ENCODE assay signal across 8 mouse cellular contexts in genomic region chr9:14379769-14380385, GRCm38 (mm10). TPM values are rescaled to one million over a fixed set of nuclear protein-coding genes. Genes with fewer than 3 reads are reported as not detected.
DNase-seq lines count a peak whose midpoint lies in the region; ATAC-seq and TF ChIP-seq lines count a peak whose summit lies in the region.

No protein-coding gene starts in this region.

- H3K4me3 ChIP-seq in heart, embryonic 12.5 days = peak overlapping the region; percentile 62
- H3K4me3 ChIP-seq in ES-E14 (ENCODE audit: insufficient read depth in 1 of 2, low read depth in 1 of 2, low read length in 2 of 2, poor library complexity in 1 of 2, severe bottlenecking in 1 of 2) = peak overlapping the region; percentile 73 to 78
- H3K4me3 ChIP-seq in forebrain, embryonic 16.5 days (replicated peaks; ENCODE audit: low read length) = peak overlapping the region; percentile 77
- H3K4me3 ChIP-seq in liver, embryonic 15.5 days (replicated peaks) = peak overlapping the region; percentile 80

- no peak overlapping the region for H3K27ac ChIP-seq in heart, embryonic 12.5 days (ENCODE audit: poor library complexity, severe bottlenecking)
- H3K27ac ChIP-seq in ES-E14 (ENCODE audit: insufficient read depth, low read depth, low read length, poor library complexity, severe bottlenecking) = no peak overlapping the region
- no peak overlapping the region for H3K27ac ChIP-seq in forebrain, embryonic 16.5 days (ENCODE audit: low read length)
- H3K27ac ChIP-seq in liver, embryonic 15.5 days (replicated peaks) = peak overlapping the region; percentile 90

- 28% methylated on average over 8 of the region's 8 CpGs for whole genome bisulfite sequencing in heart, embryonic 12.5 days
- WGBS in forebrain, embryonic 16.5 days = 28% methylated on average over 8 of the region's 8 CpGs
- WGBS in liver, embryonic 15.5 days (ENCODE audit: insufficient replicate concordance) = 25% methylated on average over 8 of the region's 8 CpGs

- H3K36me3 ChIP-seq in heart, embryonic 12.5 days = no peaks in the 10 kb centered on the region
- peaks cover 2% of the 10 kb centered on the region; the same call in 1 of the 2 replicates for H3K36me3 ChIP-seq in ES-E14 (ENCODE audit: control insufficient read depth, insufficient read depth, low read length, poor library complexity, severe bottlenecking)
- no peaks in the 10 kb centered on the region for H3K36me3 ChIP-seq in forebrain, embryonic 16.5 days (ENCODE audit: control insufficient read depth, insufficient read depth)
- peaks cover 36% of the 10 kb centered on the region for H3K36me3 ChIP-seq in liver, embryonic 15.5 days (replicated peaks)

- peaks cover 18% of the 10 kb centered on the region; the same call in 1 of the 2 replicates for H3K4me1 ChIP-seq in heart, embryonic 12.5 days (replicated peaks)
- H3K4me1 ChIP-seq in ES-E14 (ENCODE audit: control insufficient read depth in 2 of 2, insufficient read depth in 2 of 2, low read length in 2 of 2, poor library complexity in 1 of 2) = peaks cover 2 to 10% of the 10 kb centered on the region in 2 experiments; a peak in 2 of 4 replicates
- H3K4me1 ChIP-seq in forebrain, embryonic 16.5 days (replicated peaks; ENCODE audit: control insufficient read depth, insufficient read depth, low read length) = peaks cover 12% of the 10 kb centered on the region
- H3K4me1 ChIP-seq in liver, embryonic 15.5 days (replicated peaks) = peaks cover 74% of the 10 kb centered on the region

- no peak for ATAC-seq in heart, embryonic 12.5 days (ENCODE audit: insufficient number of reproducible peaks, low FRiP score)
- ATAC-seq in forebrain, embryonic 16.5 days = no peak
- ATAC-seq in liver, embryonic 15.5 days (ENCODE audit: insufficient read depth) = no peak

- DNase-seq in heart, postnatal 36 days = no peak
- DNase-seq in ES-E14 (ENCODE audit: low read depth, low spot score) = no peak
- DNase-seq in thymus, postnatal 36 days = no peak
- no peak for DNase-seq in spleen, postnatal 10 days (ENCODE audit: low spot score in 2 of 2)
- no peak for DNase-seq in gastrocnemius, postnatal 10 days

- in situ Hi-C loops in ES-E14 (cut with MboI; ENCODE audit: low sequenced_read_pairs in 2 of 2, unreplicated experiment in 2 of 2) = no loop called here

- intact Hi-C loops in heart, postnatal 36 days (cut with DNase I) = loop anchor here (2.0 to 5.0 kb wide), 3 partner anchors 13 to 121 kb away; partner anchors contain the start of genes Cwc15, Kdm4d and Sesn3

- peak overlapping the region; percentile 70 for H3K9ac ChIP-seq in heart, embryonic 12.5 days
- peak overlapping the region; percentile 75 for H3K9ac ChIP-seq in ES-E14 (ENCODE audit: insufficient read depth, low read depth, low read length, poor library complexity, severe bottlenecking)
- H3K9ac ChIP-seq in forebrain, embryonic 16.5 days (replicated peaks; ENCODE audit: low read depth, low read length) = peak overlapping the region; percentile 85
- peak overlapping the region; percentile 90 for H3K9ac ChIP-seq in liver, embryonic 15.5 days

- H3K9me3 ChIP-seq in heart, embryonic 12.5 days (replicated peaks) = no peaks in the 10 kb centered on the region
- H3K9me3 ChIP-seq in ES-E14 (ENCODE audit: control insufficient read depth, insufficient read depth, low read depth, low read length) = no peaks in the 10 kb centered on the region
- H3K9me3 ChIP-seq in forebrain, embryonic 16.5 days (ENCODE audit: control insufficient read depth, low read length) = no peaks in the 10 kb centered on the region
- no peaks in the 10 kb centered on the region for H3K9me3 ChIP-seq in liver, embryonic 15.5 days (replicated peaks)

- peak overlapping the region; percentile 94 for H3K4me2 ChIP-seq in heart, embryonic 12.5 days
- peak overlapping the region; percentile 97 for H3K4me2 ChIP-seq in forebrain, embryonic 16.5 days (ENCODE audit: low read length)
- peak overlapping the region; percentile 75 for H3K4me2 ChIP-seq in liver, embryonic 15.5 days

- H3K27me3 ChIP-seq in heart, embryonic 12.5 days (replicated peaks) = peaks cover 6% of the 10 kb centered on the region; the same call in 1 of the 2 replicates
- H3K27me3 ChIP-seq in forebrain, embryonic 16.5 days (replicated peaks; ENCODE audit: control insufficient read depth, insufficient read depth, low read length) = no peaks in the 10 kb centered on the region
- no peaks in the 10 kb centered on the region for H3K27me3 ChIP-seq in liver, embryonic 15.5 days

TF ChIP-seq in ES-E14, 5 proteins besides CTCF, POLR2A, EP300 and RAD21:
- TF ChIP-seq ZNF384 (IDR thresholded peaks at IDR 0.05; ENCODE audit: low read depth, low read length) (no peak), HCFC1 (IDR thresholded peaks at IDR 0.05; ENCODE audit: borderline replicate concordance, insufficient read depth, low read length) (no peak), ZC3H11A (IDR thresholded peaks at IDR 0.05; ENCODE audit: borderline replicate concordance, low read depth, low read length) (no peak), CHD2 (IDR thresholded peaks at IDR 0.05; ENCODE audit: low read depth, low read length) (no peak), MAFK (IDR thresholded peaks at IDR 0.05; ENCODE audit: insufficient read depth, low read depth, low read length) (no peak)

RNA-seq across cellular contexts. Expression of gene Endod1, which starts 1.4 kb away (rescaled TPM):
- polyA plus RNA-seq in heart, embryonic 12.5 days (2016; fragmentation: Nextera tagmentation; extraction: Ambion mirVana) = 10.7 TPM in 2 replicates
- 1 to 10 TPM; 8.2 to 8.5 TPM for total RNA-seq in heart, postnatal 36 days (2021)
- 7.6 and 8.9 TPM in 2 replicates for total RNA-seq in ES-E14 (2012; rRNA removed)
- polyA plus RNA-seq in forebrain, embryonic 16.5 days (2015; fragmentation: Nextera tagmentation; extraction: Ambion mirVana) = 9.3 and 12.6 TPM in 2 replicates
- 43.3 and 46.5 TPM in 2 replicates for polyA plus RNA-seq in liver, embryonic 15.5 days (2015; fragmentation: Nextera tagmentation; extraction: Ambion mirVana)
- total RNA-seq in gastrocnemius, postnatal 10 days (2021) = 10 to 100 TPM; 11.0 to 12.7 TPM
